Mouse (Mus musculus) retina, embryonic 14.5 days (tissue): ENCODE data around the gene Vcam1.
A peak's percentile ranks its signal among the peaks of the same experiment; 100 is the strongest.

Experiments
- DNase-seq: peaks from one replicate; pipeline ENCODE4 v3.0.0-alpha.2; 2015; ENCODE audit warnings: low spot score

Vcam1 gene

DNA sequence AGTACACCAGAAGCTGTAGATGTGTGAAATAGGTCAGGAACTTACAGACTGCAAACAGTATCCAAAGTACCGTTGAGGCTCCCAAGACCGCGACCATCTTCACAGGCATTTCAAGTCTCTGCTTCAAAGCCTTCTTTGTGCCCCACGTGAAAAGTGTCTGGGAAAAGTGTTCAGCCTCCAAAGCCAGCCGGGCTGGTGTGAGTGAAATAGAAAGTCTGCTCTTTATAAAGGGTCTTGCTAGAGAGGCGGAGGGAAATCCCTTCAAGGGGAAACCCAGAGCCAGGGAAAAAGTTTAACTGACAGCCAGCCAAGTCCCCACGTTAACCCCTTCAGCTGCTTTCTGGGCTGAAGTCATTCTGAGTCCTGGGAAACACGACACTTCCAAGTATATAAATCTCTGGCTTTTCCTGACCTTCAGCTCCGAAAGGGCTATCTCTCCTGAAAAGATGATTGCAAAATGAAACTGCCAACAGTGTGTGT, at the start of gene Vcam1:
TSS of gene Vcam1 (minus strand) at position 430 of the 480 bp plus-strand sequence.
- peak; percentile 61 for DNase-seq

DNA sequence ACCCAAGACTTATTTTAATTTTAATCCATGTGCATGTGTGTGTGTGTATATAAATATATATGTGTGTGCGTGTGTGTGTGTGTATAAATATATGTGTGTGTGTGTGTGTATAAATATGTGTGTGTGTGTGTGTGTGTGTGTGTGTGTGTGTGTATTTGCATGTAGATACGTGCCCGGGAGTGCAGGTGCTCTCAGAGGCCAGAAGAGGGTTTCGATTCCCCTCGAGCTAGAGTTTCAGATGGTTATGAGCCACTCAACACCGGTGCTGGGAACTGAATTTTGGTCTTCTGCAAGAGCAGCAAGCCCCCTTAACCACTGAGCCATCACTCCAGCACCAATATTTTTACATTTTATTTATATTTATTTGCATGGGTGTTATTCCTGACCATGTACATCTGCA, 45.6 kb upstream of the Vcam1 start:
- no peak for DNase-seq

DNA sequence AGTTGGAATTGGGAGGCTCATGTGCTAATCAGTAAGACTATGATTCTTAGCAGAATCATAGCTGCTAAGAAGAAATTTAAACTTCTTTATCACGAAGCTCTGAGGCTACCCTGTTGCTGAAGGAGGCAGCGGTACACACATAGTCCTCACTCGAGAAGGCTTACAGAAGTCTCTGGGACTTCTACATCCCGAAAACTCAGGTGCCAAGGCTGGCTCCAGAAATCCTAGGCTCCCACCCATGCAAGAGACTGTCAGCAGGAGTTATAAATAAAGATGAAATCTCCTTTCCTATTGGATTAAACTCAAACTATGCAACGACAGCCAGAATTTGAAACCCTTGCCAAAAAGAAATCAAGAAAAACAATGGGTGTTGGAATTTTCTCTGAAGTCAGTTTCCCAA, 42.0 kb upstream of the Vcam1 start:
- DNase-seq, result no peak

DNA sequence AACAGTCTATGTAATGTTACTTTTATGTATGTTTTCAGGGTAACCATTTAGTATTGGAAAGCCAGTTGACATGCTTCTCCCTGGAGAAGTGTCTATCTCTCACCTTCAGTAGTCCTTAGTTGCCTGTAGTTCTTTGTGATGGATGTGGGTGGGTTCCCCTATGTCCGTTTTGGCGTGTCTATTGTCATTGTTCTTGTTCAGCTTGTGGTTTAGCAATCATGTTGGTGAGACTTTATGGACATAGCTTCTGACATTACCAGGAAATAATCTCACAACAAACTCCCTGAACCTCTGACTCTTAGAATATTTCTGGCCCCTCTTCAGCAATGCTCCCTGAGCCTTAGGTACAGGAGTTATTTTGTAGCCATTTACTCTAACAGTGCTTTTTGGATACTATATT, 38.6 kb upstream of the Vcam1 start:
- no peak for DNase-seq

DNA sequence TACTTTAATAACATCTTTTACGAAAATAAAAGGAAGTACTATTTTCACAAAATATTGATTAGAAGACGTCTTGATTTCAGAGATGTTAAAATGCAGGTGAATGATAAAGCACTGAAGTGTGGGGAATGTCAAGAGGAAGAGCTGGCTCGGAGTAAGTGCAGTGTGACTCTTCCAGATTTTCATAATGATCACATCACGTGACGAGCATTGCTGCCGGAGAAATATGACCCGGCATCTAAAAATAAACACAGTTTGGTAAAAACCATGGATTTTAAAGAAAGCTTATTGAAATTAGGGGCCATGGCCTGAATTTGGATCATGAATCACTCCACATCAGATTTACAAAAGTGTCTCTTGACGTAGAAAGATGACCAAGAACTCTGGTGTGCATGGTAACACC, 36.8 kb upstream of the Vcam1 start:
- no peak for DNase-seq

DNA sequence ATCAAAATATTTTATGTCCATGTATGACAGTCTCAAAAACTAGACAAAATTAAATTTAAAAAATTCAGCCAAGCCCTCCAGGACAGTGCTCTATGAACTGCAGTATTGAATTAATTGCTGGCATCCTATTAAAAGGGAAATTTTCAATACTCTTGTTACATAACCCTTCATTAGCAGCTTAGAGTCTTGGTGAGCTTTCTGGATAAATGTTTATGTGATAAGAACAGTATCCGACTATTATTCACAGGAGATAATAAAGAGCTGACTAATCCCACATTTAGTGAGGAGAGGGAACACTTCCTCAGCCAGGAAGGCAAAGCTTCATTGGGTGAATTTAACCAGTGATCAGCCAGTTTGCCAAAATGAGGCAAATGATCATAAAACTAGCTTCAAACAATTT, 35.5 kb upstream of the Vcam1 start:
- DNase-seq, result no peak

DNA sequence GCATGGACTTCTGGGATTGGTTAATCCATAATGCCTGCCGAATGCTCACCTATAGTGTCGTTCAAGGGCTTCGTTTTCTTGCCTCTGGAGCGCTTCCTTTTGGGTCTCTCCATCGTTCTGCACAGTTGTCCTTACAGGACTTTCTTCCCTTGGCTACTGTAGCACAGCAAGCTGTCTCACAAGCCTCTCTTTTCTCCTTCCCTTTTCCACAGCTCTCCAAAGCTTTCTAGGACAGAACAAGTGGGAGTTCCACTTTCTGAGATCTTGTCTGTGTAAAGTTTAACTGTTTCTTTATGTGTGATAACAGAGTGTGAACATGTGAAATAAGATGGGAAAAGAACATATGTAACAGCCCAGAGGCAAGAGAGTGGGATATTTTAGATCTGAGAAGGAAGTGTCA, 34.0 kb upstream of the Vcam1 start:
- DNase-seq, result no peak

DNA sequence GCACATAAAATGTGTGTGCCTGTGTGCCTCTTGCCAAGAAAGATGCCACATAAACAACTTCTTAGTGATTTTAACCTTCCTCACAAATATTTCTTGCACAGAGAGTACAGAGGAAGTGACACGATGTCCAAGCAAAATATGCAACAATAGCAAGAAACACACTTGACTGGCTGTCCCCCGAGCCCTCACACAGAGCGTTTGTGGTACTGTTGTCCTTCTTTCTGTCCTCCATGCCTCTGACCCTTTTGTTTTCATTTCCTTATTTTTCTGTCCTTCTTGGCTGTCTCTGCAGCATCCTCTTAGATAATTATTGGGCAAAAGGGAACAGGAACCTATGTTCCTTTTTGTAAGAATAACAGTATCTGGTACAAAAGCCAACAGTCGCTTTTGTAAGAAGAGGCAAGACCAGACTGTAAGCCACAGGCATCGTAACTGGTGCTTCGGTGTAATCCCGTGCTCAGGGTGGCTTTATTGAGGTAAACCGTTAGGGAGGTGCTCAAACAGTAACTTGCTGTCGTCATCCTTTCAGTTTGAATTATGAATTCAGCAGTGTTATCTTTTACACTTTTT, 32.7 kb upstream of the Vcam1 start:
- no peak for DNase-seq

DNA sequence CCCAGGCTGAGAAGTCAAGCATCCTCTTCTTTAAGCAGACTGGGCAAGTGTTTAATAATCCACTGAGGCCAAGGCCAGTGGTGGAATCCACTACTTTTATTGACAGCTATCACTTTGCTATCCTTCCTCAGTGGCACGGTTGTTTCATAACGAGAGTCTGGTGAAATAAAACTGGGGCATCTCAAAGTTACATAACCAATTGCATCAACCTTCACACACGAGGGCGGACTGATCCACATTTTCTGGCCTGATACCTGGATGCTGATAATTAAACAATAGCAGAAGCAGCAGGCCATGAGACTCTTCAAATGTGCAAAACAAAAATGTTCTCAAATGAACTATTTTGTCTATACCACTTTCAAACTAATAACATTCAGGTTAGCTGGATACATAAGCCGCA, 29.9 kb upstream of the Vcam1 start:
- no peak for DNase-seq

DNA sequence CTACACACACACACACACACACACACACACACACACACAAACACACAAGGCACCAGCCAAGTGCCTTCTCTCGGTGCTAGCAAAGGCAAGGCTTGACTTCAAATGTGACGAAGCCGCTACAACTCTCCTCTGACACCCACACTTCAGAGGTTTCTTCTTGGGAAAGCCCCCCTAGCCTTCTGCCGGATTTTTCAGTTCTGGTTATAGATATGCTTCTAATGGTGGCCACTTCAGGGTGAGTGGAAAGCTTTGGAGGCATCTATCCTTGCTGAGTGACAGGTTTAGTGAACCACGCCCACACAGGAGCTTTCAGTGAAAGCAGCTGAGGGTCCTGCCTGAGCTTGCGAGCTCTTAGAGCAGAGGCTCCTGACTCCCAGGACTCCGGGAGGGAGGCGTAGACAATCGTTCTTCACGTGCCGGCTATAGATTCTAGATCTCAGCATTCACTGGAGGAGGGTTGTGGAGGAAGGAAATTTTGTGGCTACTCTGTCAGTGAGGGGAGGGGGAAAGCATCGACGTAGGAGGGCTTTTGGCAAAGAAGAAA, 28.0 kb upstream of the Vcam1 start:
- no peak for DNase-seq

DNA sequence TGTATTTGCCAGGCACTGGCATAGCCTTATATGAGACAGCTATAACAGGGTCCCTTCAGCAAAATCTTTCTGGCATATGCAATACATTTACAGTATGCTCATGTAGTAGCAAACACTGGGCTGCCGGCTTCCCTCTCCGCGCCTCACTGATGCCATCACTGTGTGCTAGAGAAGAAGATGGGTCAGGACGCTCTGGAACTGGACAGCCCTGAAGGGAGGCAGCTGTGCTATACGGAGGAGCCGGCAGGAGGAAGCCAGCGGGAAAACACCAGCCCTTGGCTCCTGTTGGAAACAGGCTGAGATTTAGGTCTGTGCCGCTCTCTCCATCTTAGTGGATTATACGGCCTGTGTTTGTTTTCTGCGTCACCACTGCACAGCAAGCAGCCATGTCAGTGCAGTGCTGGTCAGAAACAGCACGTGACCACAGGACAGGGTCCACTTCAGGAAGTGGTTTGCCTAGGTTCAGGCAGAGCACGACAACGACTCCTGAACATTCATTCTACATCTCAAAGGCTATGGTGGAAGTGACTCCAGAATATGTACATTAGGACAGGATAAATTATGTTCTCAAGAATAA, 20.7 kb upstream of the Vcam1 start:
- DNase-seq, result no peak

DNA sequence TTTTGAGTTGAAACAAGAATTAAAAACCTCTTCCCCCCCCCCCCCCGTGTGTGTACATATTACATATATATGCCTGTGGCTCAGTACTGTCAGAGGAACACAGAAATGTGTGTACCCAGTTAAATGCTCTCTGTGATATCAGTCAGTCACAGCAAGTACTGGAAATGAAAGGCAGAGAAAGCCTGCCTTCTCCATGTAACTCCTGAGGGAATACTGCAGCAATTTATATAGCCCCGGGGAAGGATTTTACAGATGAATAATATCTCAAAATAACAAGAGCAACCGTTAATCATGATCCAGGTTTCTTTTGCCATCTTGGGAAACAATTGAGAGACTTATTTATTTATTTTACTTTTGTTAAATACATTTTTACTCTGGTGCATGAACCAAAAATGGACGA, 19.6 kb upstream of the Vcam1 start:
- no peak for DNase-seq

DNA sequence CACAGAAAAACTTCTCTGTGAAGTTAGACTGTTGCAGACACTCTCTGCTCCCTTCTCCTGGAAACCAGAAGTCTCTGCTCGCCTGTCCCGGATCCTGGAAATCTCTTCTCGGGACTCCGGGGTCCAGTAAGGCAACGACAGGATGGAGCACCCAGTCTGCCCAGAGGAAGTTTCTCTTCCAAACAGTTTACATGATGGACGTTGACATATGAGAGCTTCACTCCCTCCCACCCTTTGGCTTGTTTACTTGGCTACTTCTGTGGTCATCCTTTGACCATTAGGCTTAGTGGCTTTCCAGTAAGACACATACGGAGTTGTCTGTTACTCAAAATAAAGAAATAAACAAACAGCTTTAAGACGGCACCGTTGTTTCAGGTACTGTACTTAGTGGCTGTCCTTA, 19.2 kb upstream of the Vcam1 start:
- DNase-seq, result no peak

DNA sequence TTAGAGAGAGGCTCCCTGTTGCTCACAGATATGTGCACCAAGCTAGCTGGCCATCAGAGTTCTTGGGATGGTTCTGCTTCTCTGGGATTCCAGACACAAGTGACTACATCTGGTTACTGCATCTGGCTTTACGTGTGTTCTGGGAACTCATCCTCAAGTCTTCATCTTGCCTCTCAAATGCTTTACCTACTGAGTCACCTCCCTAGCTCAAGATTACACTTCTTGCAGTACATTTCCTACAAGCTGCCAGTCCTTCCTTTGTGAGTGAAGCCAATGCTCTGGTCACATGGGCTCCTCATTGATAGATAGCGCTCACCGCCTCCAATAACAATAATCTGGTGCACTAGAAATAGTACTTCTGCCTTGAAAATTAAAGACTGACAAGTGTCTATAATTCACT, 11.7 kb upstream of the Vcam1 start:
- DNase-seq, result no peak

DNA sequence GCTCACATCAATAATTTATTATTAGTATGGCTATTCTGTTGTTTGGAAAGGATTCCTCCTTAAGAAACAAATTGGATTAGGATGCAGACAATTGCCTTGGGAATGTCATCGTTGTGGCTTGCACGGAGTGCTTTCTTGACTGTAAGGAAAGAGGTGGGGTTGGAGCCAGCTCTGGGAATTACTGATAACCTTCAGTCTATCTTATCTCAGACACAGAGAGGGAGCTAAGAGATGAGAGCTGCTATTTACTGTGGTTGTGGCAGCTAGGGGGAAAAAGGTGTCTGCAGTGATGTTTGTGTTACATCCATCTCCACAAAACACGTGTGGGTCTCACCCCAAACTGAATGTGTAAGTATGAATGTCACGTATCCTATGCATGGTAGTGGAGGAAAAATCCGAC, 9.5 kb upstream of the Vcam1 start:
- no peak for DNase-seq

DNA sequence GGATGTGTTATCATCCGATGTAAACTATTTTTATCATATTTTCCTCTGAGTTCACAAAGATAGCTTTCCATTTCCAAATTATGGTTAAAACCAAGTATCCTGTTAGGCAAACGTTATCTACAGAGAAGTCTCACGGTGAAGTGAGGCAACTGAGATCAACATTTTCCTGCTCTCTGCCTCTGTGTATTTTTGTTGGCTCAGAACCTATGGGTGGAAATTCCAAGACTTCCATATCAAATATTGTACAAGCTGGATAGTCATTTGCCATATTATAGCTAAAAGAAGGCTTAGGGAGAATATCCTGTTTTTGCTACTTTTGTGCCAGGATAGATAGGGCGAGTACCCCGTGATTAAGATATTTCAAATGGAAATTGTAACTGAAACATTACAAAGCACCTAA, 8.6 kb upstream of the Vcam1 start:
- no peak for DNase-seq

DNA sequence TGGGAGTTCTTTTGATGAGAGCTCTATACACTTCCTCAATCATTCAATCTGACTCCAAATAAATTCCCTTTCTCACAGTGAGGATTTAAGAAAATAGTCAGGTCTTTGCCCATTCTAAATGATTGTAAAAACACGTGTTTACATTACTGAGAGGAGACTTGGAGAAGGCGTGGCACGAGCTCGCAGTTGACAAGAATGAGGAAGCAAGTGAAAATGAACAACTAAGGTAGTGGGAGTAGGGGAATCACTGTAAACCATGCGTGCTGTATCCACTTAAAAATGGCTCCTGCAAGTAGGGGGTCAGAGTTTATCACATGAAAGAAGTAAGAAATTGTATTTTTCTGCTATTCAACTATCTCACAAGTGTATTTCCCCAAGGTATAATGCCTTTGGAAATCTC, 3.9 kb upstream of the Vcam1 start:
- no peak for DNase-seq

DNA sequence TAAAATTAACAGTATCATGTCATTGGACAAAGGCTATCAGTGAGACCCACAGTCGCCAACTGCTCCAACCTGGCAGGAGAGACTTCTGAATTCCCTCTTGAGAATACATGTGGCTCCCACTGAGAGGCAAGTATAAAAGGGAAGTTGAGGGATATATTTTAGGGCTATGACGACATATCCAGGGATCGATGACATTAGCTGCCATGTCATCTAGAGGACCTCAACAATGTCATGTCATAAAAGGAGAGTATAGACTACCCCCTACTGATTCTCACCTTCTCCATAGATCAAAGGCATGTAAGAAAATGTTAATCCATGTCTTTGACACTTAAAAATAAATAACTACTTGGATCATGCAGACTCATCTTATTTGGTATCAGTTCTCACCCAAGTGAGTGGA, 1.2 kb upstream of the Vcam1 start:
- no peak for DNase-seq

DNA sequence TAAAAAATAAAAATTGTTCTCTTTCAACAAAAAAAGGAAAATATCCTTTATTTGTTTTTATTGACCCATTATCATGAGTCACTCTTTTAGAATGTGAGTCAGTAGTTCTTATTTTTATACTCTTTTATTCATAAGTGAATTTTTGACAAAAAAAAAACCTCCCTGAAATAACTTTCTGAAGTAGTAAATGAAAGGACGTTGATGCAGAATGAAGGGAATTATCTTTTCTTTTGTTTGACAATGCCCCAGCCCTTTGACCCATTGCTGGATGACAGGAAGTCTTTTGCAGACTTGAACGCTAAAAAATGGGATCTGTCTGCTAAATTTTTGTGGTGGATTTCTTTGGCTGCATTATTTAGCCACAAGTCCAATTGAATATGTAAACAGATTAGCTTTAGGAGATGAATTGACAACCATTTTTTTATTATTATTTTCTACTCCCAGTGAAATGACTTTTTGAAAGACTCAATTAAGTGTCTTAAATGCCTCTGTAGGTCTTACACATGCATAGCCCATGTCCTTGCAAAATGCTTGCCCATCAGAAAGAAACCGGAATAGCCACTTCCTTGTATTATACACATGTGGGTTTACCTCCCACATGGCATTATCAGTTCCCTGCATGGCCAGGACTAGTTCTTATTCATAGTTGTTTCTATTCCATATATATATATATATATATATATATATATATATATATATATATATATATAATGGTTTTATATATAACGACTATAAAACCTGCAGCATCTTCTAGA, 530 bp upstream of the Vcam1 start:
- no peak for DNase-seq

DNA sequence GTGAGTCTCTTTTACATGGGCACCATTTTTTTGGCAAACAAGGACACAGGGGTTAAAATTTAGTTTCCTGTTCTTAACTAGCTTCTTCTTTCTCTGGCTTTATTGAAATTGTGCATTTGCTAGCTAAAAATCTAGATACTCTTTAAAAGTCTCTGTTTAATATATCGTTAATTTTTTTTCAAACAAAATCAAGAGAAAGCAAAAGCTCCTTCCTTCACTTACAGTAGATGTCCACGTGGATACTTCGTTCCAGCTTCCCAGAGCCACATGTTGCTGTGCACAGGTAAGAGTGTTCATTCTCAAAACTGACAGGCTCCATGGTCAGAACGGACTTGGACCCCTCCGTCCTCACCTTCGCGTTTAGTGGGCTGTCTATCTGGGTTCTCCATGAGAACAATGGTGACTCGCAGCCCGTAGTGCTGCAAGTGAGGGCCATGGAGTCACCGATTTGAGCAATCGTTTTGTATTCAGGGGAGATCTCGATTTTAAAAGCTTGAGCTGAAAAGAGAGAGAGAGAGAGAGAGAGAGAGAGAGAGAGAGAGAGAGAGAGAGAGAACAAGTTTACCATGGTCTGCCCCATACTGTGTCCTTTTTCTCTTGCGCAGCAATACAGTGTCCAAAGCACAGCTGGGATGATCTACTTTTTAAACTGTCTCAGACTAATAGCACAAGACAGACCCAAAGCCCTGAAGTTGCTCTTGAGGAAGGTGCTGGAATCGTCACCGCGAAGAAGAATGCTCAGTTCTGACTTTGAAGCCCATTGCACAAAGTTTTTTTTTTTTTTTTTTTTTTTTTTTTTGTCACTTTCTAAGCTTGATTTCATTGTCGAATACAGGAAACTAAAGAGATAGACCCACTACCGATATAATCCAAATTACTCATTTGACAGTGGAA, 930 bp downstream of the Vcam1 start:
- DNase-seq, result no peak

DNA sequence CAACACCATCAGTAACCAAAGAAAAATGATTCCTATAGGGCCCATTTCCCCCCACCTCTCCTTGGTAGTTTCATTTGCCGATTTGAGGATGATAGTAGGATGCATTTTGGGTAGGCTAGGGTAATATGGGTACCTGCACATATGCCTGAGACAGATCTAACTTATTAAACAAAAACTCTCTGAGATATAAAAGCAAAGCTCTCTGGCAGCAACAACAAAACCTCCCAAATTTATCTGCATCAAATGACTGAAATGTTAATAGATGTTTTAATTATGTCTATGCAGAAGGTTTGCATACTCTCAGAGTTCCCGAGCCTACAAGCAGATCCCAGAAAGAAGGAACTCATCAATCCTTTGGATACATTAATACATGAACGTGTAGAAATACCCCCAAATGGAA, 1.7 kb downstream of the Vcam1 start:
- DNase-seq, result no peak

DNA sequence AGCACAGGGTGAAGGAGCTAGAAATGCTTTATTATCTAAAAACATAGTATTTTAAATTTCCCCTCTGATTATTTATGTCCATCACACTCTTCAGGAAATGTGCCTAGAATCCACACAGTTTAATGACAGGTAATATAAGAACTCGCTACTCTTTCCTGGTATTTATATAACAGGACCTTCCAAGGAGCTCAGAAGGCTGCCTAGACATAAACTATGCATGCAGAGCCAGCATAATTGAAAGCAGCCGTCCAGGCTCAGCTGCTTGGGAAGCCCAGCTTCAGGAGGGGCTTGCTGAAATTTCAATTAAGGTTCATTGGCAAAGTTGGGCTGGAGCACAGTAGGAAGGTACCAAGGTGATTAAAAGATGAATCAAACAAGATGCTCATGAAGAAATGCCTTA, 2.2 kb downstream of the Vcam1 start:
- no peak for DNase-seq
